Comparison of ENCODE assay signal across 8 mouse cellular contexts in genomic region chr17:84956931-84957486, GRCm38 (mm10). TPM values are rescaled to one million over a fixed set of nuclear protein-coding genes. Genes with fewer than 3 reads are reported as not detected.
A peak's percentile ranks its signal among the peaks of the same experiment; 100 is the strongest.
DNase-seq lines count a peak whose midpoint lies in the region; ATAC-seq and TF ChIP-seq lines count a peak whose summit lies in the region.

No protein-coding gene starts in this region.

- TF ChIP-seq POLR2A in MEL (IDR thresholded peaks at IDR 0.05; ENCODE audit: control insufficient read depth in 1 of 2, insufficient read depth in 1 of 2, low read depth in 1 of 2, low read length in 2 of 2, poor library complexity in 1 of 2): peak in 1 of 2 experiments; percentile 72; a peak in 2 of 4 replicates
- TF ChIP-seq POLR2A in thymus, adult 2 months (IDR thresholded peaks at IDR 0.05; ENCODE audit: control insufficient read depth, extremely low read depth, insufficient read depth, low read length, poor library complexity): peak; percentile 70

- no peaks in the 10 kb centered on the region for H3K9me3 ChIP-seq in MEL (replicated peaks; ENCODE audit: insufficient read depth, low read length)
- no peaks in the 10 kb centered on the region for H3K9me3 ChIP-seq in forebrain, embryonic 12.5 days
- no peaks in the 10 kb centered on the region for H3K9me3 ChIP-seq in lung, embryonic 16.5 days (ENCODE audit: control insufficient read depth, low read length)

- peaks cover 33% of the 10 kb centered on the region for H3K79me2 ChIP-seq in MEL (ENCODE audit: control insufficient read depth, insufficient read depth, low read length, poor library complexity)

- peak overlapping the region; percentile 67 for H3K4me2 ChIP-seq in forebrain, embryonic 12.5 days
- peak overlapping the region; percentile 86 for H3K4me2 ChIP-seq in lung, embryonic 16.5 days (ENCODE audit: low read depth, low read length)

- intact Hi-C loops in heart, postnatal 14 days (cut with DNase I): no loop called here

- H3K9ac ChIP-seq in MEL (ENCODE audit: control insufficient read depth, low read depth, low read length, poor library complexity, severe bottlenecking): peak overlapping the region; percentile 81
- H3K9ac ChIP-seq in forebrain, embryonic 12.5 days: peak overlapping the region; percentile 53
- H3K9ac ChIP-seq in lung, embryonic 16.5 days (ENCODE audit: low read length): peak overlapping the region; percentile 77

- TF ChIP-seq CTCF in MEL (IDR thresholded peaks at IDR 0.05 in 2 of 3, conservative IDR thresholded peaks at IDR 0.05 in 1 of 3; ENCODE audit: control insufficient read depth in 1 of 3, insufficient read depth in 1 of 3, low read depth in 2 of 3, low read length in 3 of 3, poor library complexity in 1 of 3, severe bottlenecking in 1 of 3): no peak
- 0 out of 2 replicates have a peak, but pooled peaks have one; percentile 21 for TF ChIP-seq CTCF in thymus, adult 2 months (IDR thresholded peaks at IDR 0.05; ENCODE audit: borderline replicate concordance, control insufficient read depth, extremely low read depth, insufficient read depth, low read length, poor library complexity)

- under 1% methylated on average over 24 of the region's 24 CpGs for WGBS in forebrain, embryonic 12.5 days
- WGBS in lung, embryonic 16.5 days: under 1% methylated on average over 24 of the region's 24 CpGs
- WGBS in thymus, adult 2 months: under 1% methylated on average over 24 of the region's 24 CpGs

- peak overlapping the region; percentile 72 to 73 for H3K4me3 ChIP-seq in MEL (ENCODE audit: control insufficient read depth in 1 of 2, insufficient read depth in 1 of 2, low read depth in 2 of 2, low read length in 2 of 2)
- H3K4me3 ChIP-seq in forebrain, embryonic 12.5 days (replicated peaks): peak overlapping the region; percentile 99
- H3K4me3 ChIP-seq in lung, embryonic 16.5 days (ENCODE audit: low read length): peak overlapping the region; percentile 67
- peak overlapping the region; percentile 62 for H3K4me3 ChIP-seq in thymus, adult 2 months (ENCODE audit: control insufficient read depth, insufficient read depth, low read length)

- TF ChIP-seq EP300 in MEL (IDR thresholded peaks at IDR 0.05; ENCODE audit: low read depth in 1 of 2, low read length in 2 of 2): no peak

- TF ChIP-seq RAD21 in MEL (IDR thresholded peaks at IDR 0.05; ENCODE audit: low read depth, low read length): no peak

- peak overlapping the region; percentile 92 for H3K27ac ChIP-seq in MEL (ENCODE audit: control insufficient read depth, low read depth, low read length)
- H3K27ac ChIP-seq in forebrain, embryonic 12.5 days: peak overlapping the region; percentile 96
- H3K27ac ChIP-seq in lung, embryonic 16.5 days (ENCODE audit: low read length): peak overlapping the region; percentile 98
- peak overlapping the region; percentile 88 for H3K27ac ChIP-seq in thymus, adult 2 months (ENCODE audit: control insufficient read depth, insufficient read depth, low read length)

- peak; percentile 84 for ATAC-seq in cerebellum, adult (ENCODE audit: insufficient number of reproducible peaks, low FRiP score, low TSS enrichment)
- ATAC-seq in forebrain, embryonic 12.5 days (ENCODE audit: low FRiP score): peak; percentile 89
- ATAC-seq in lung, embryonic 16.5 days (ENCODE audit: low read depth): peak; percentile 87

- peaks cover 0 to 23% of the 10 kb centered on the region in 2 experiments; a peak in 2 of 4 replicates for H3K36me3 ChIP-seq in MEL (ENCODE audit: control insufficient read depth in 1 of 2, insufficient read depth in 2 of 2, low read length in 2 of 2)
- H3K36me3 ChIP-seq in forebrain, embryonic 12.5 days (replicated peaks): no peaks in the 10 kb centered on the region
- H3K36me3 ChIP-seq in lung, embryonic 16.5 days (ENCODE audit: control insufficient read depth, insufficient read depth, low read length): no peaks in the 10 kb centered on the region
- H3K36me3 ChIP-seq in thymus, adult 2 months (ENCODE audit: control insufficient read depth, insufficient read depth, low read length): no peaks in the 10 kb centered on the region

- peaks cover 2 to 16% of the 10 kb centered on the region in 2 experiments for H3K4me1 ChIP-seq in MEL (ENCODE audit: control insufficient read depth in 1 of 2, insufficient read depth in 2 of 2, low read length in 2 of 2)
- H3K4me1 ChIP-seq in forebrain, embryonic 12.5 days: peaks cover 30% of the 10 kb centered on the region
- peaks cover 18% of the 10 kb centered on the region for H3K4me1 ChIP-seq in lung, embryonic 16.5 days (replicated peaks; ENCODE audit: control insufficient read depth, insufficient read depth, low read length)
- H3K4me1 ChIP-seq in thymus, adult 2 months (replicated peaks; ENCODE audit: control insufficient read depth, insufficient read depth, low read length): peaks cover 11% of the 10 kb centered on the region

- DNase-seq in MEL (ENCODE audit: low read depth, low spot score): peak; percentile 97
- DNase-seq in heart, postnatal 14 days: peak; percentile 82 to 87
- DNase-seq in layer of hippocampus, adult 8-10 months (ENCODE audit: low spot score in 2 of 2): peak; percentile 91 to 94
- DNase-seq in ovary, adult 18-20 months (ENCODE audit: low spot score): peak; percentile 90
- peak; percentile 87 for DNase-seq in thymus, adult 2 months

- no peaks in the 10 kb centered on the region for H3K27me3 ChIP-seq in MEL (ENCODE audit: control insufficient read depth in 1 of 2, insufficient read depth in 2 of 2, low read length in 2 of 2)
- no peaks in the 10 kb centered on the region for H3K27me3 ChIP-seq in forebrain, embryonic 12.5 days
- no peaks in the 10 kb centered on the region for H3K27me3 ChIP-seq in lung, embryonic 16.5 days (ENCODE audit: control insufficient read depth, insufficient read depth, low read depth, low read length)
- no peaks in the 10 kb centered on the region for H3K27me3 ChIP-seq in thymus, adult 2 months (ENCODE audit: control insufficient read depth, insufficient read depth, low read length)

TF ChIP-seq in MEL, 35 proteins besides CTCF, POLR2A, EP300 and RAD21:
- peak; percentile 65; the same call in 1 of the 2 replicates for TF ChIP-seq ZMIZ1 (IDR thresholded peaks at IDR 0.05; ENCODE audit: low read depth, low read length)
- 0 out of 2 replicates have a peak, but pooled peaks have one; percentile 17 for TF ChIP-seq ELF1 (IDR thresholded peaks at IDR 0.05; ENCODE audit: low read depth, low read length)
- TF ChIP-seq GABPA (IDR thresholded peaks at IDR 0.05; ENCODE audit: low read depth, low read length): no peak
- TF ChIP-seq ZC3H11A (IDR thresholded peaks at IDR 0.05; ENCODE audit: low read depth, low read length): no peak
- peak; percentile 72; the same call in 1 of the 2 replicates for TF ChIP-seq E2F4 (IDR thresholded peaks at IDR 0.05; ENCODE audit: borderline replicate concordance, low read depth, low read length)
- 0 out of 2 replicates have a peak, but pooled peaks have one; percentile 29 for TF ChIP-seq NRF1 (IDR thresholded peaks at IDR 0.05; ENCODE audit: insufficient read depth, low read depth, low read length, poor library complexity, severe bottlenecking)
- no peak for TF ChIP-seq SIN3A (IDR thresholded peaks at IDR 0.05; ENCODE audit: low read length)
- no peak for TF ChIP-seq JUND (IDR thresholded peaks at IDR 0.05; ENCODE audit: low read depth, low read length)
- TF ChIP-seq HCFC1 (IDR thresholded peaks at IDR 0.05; ENCODE audit: low read depth, low read length): 0 out of 2 replicates have a peak, but pooled peaks have one; percentile 66
- TF ChIP-seq MXI1 (IDR thresholded peaks at IDR 0.05; ENCODE audit: low read depth, low read length): peak; percentile 56; the same call in 1 of the 2 replicates
- peak; percentile 76 for TF ChIP-seq TBP (IDR thresholded peaks at IDR 0.05; ENCODE audit: low read depth, low read length)
- no peak for TF ChIP-seq CHD2 (IDR thresholded peaks at IDR 0.05; ENCODE audit: low read length)
- TF ChIP-seq NELFE (IDR thresholded peaks at IDR 0.05; ENCODE audit: low read depth, low read length): peak; percentile 52

RNA-seq across cellular contexts. Expression of gene Ppm1b, which starts 0.5 kb away (rescaled TPM):
- total RNA-seq in MEL (2012; rRNA removed): 45.7 and 48.6 TPM in 2 replicates
- polyA plus RNA-seq in MEL (2012; ENCODE audit: insufficient read depth in 1 of 2, insufficient read length in 2 of 2, low read depth in 1 of 2, low replicate concordance in 2 of 2, missing spikeins in 1 of 2): 10 to 100 TPM in 1 of 2 experiments, not detected in 1; 51.6 TPM
- polyA plus RNA-seq in forebrain, embryonic 12.5 days (2016; fragmentation: Nextera tagmentation; extraction: Ambion mirVana): 106 and 108 TPM in 2 replicates
- total RNA-seq in heart, postnatal 14 days (2021): 10 to 100 TPM; 95.4 to 99.7 TPM
- total RNA-seq in layer of hippocampus, adult 8-10 months (2022): 100 to 1,000 TPM; 114 to 117 (median 116) TPM
- polyA plus RNA-seq in lung, embryonic 16.5 days (2015; fragmentation: Nextera tagmentation; extraction: Ambion mirVana): 53.8 and 54.6 TPM in 2 replicates
- polyA plus RNA-seq in thymus, adult 2 months (2012; rRNA removed): 34.1 and 36.4 TPM in 2 replicates

Comparison
In these comparisons a context has a peak if more than half of its experiments do, and no peak if none do; other contexts are left out.
1. Peak in every context shown above with its lines: DNase-seq, ATAC-seq, H3K4me3 ChIP-seq and H3K27ac ChIP-seq.